Mouse (Mus musculus) liver, embryonic 13.5 days (tissue): ENCODE results near the gene Xpo6. TPM values are rescaled to one million over a fixed set of nuclear protein-coding genes. Genes with fewer than 3 reads are reported as not detected.

ENCODE experiments used
- ATAC-seq: fragments of 200-750 bp; cut with Nextera tagmentation; 2 replicates; pipeline ENCODE4 v1.8.0; 2017; ENCODE audit warnings: low read depth, mild to moderate bottlenecking, moderate number of reproducible peaks, moderate library complexity
- DNase-seq: peaks from one replicate; pipeline ENCODE4 v3.0.0; 2022
- H3K27ac ChIP-seq: fragments of 300-500 bp; sonication (generic); 2 replicates; pipeline ENCODE4 v1.5.1; 2015; ENCODE audit warnings: moderate library complexity, mild to moderate bottlenecking, inconsistent platforms
- H3K27me3 ChIP-seq: fragments of 300-500 bp; sonication (generic); 2 replicates; pipeline ENCODE4 v1.6.1; 2015; ENCODE audit warnings: mild to moderate bottlenecking, inconsistent platforms
- H3K36me3 ChIP-seq: fragments of 300-500 bp; sonication (generic); 2 replicates; pipeline ENCODE4 v1.6.1; 2015; ENCODE audit warnings: mild to moderate bottlenecking, inconsistent platforms
- H3K4me1 ChIP-seq: fragments of 300-500 bp; sonication (generic); replicated peaks from 2 replicates; pipeline ENCODE4 v1.6.1; 2015; ENCODE audit warnings: inconsistent platforms
- H3K4me2 ChIP-seq: fragments of 300-500 bp; sonication (generic); 2 replicates; pipeline ENCODE4 v1.6.1; 2015; ENCODE audit warnings: inconsistent platforms, mild to moderate bottlenecking, moderate library complexity
- H3K4me3 ChIP-seq: fragments of 300-500 bp; sonication (generic); replicated peaks from 2 replicates; pipeline ENCODE4 v1.5.1; 2015; ENCODE audit warnings: mild to moderate bottlenecking, inconsistent platforms
- H3K9ac ChIP-seq: fragments of 300-500 bp; sonication (generic); 2 replicates; pipeline ENCODE4 v1.6.1; 2015; ENCODE audit warnings: mild to moderate bottlenecking, inconsistent platforms
- H3K9me3 ChIP-seq: fragments of 300-500 bp; sonication (generic); replicated peaks from 2 replicates; pipeline ENCODE4 v1.6.1; 2016; ENCODE audit warnings: inconsistent platforms
- WGBS: fragments of 180-500 bp; shearing (Covaris S2); methylation state at CpG from one replicate; pipeline ENCODE4 v1.1.7; 2015; ENCODE audit not compliant: insufficient replicate concordance; 5-methylcytosine and 5-hydroxymethylcytosine counted together
- polyA plus RNA-seq: library from polyadenylated mRNA; unstranded; fragments of >200 nt; fragmentation: Nextera tagmentation; extraction: Ambion mirVana; gene quantifications from 2 replicates; pipeline ENCODE4 v1.2.1, GENCODE M21; 2015

The Xpo6 gene
- polyA plus RNA-seq, 1 experiment from 2014 or later, result 19.5 TPM

- 49% methylated on average over 6 of the region's 6 CpGs for WGBS
- no peak overlapping the region for H3K4me3 ChIP-seq
- no peak overlapping the region for H3K9ac ChIP-seq
- no peak overlapping the region for H3K4me2 ChIP-seq
- H3K27me3 ChIP-seq, result no peaks in the 10 kb centered on the region
- ATAC-seq, result no peak
- H3K27ac ChIP-seq, result no peak overlapping the region
- peaks cover 59% of the 10 kb centered on the region for H3K36me3 ChIP-seq
- H3K4me1 ChIP-seq, result peaks cover 26% of the 10 kb centered on the region
- no peaks in the 10 kb centered on the region for H3K9me3 ChIP-seq
- no peak for DNase-seq
Observed at GRCm38 (mm10) chr7:126168584-126168983, 31.7 kb downstream of the Xpo6 start.

- 23% methylated on average over 3 of the region's 3 CpGs for WGBS
- Histone ChIP-seq H3K27me3 (no peaks in the 10 kb centered on the region), H3K27ac (peak overlapping the region; percentile 47; the same call in 1 of the 2 replicates), H3K4me1 (peaks cover 26% of the 10 kb centered on the region), H3K4me2 (no peak overlapping the region), H3K9ac (peak overlapping the region; percentile 20; the same call in 1 of the 2 replicates), H3K4me3 (no peak overlapping the region), H3K9me3 (no peaks in the 10 kb centered on the region), H3K36me3 (peaks cover 53% of the 10 kb centered on the region)
- ATAC-seq, result no peak
- DNase-seq, result no peak
Observed at GRCm38 (mm10) chr7:126167426-126167825, 32.9 kb downstream of the Xpo6 start.

GRCm38 (mm10) chr7:126166571-126166970, 33.7 kb downstream of the Xpo6 start:
- Histone ChIP-seq H3K4me3 (no peak overlapping the region), H3K9ac (no peak overlapping the region), H3K9me3 (no peaks in the 10 kb centered on the region), H3K27me3 (no peaks in the 10 kb centered on the region), H3K4me1 (peaks cover 26% of the 10 kb centered on the region), H3K27ac (no peak overlapping the region), H3K36me3 (peaks cover 48% of the 10 kb centered on the region), H3K4me2 (no peak overlapping the region)
- ATAC-seq (no peak), DNase-seq (no peak)

GRCm38 (mm10) chr7:126158238-126158637, 42.1 kb downstream of the Xpo6 start:
- Histone ChIP-seq H3K4me1 (peaks cover 7% of the 10 kb centered on the region; the same call in 1 of the 2 replicates), H3K4me2 (no peak overlapping the region), H3K9ac (no peak overlapping the region), H3K27ac (no peak overlapping the region), H3K27me3 (no peaks in the 10 kb centered on the region), H3K4me3 (no peak overlapping the region), H3K36me3 (peaks cover 45% of the 10 kb centered on the region), H3K9me3 (no peaks in the 10 kb centered on the region)
- DNase-seq (no peak), ATAC-seq (peak; percentile 41; the same call in 1 of the 2 replicates)
- WGBS, result 81% methylated on average over 3 of the region's 3 CpGs

GRCm38 (mm10) chr7:126155746-126156145, 44.6 kb downstream of the Xpo6 start:
- DNase-seq, result no peak
- Histone ChIP-seq H3K36me3 (peaks cover 65% of the 10 kb centered on the region), H3K9me3 (no peaks in the 10 kb centered on the region), H3K9ac (no peak overlapping the region), H3K4me3 (no peak overlapping the region), H3K4me2 (no peak overlapping the region), H3K27ac (no peak overlapping the region), H3K27me3 (no peaks in the 10 kb centered on the region), H3K4me1 (peaks cover 7% of the 10 kb centered on the region; the same call in 1 of the 2 replicates)
- no peak for ATAC-seq
- 64% methylated on average over 1 of the region's 1 CpGs for WGBS

- DNase-seq (no peak), ATAC-seq (no peak; the same call in 1 of the 2 replicates)
- Histone ChIP-seq H3K27me3 (no peaks in the 10 kb centered on the region), H3K4me2 (no peak overlapping the region), H3K4me1 (peaks cover 7% of the 10 kb centered on the region; the same call in 1 of the 2 replicates), H3K4me3 (no peak overlapping the region), H3K36me3 (peaks cover 68% of the 10 kb centered on the region), H3K9me3 (no peaks in the 10 kb centered on the region), H3K9ac (no peak overlapping the region), H3K27ac (no peak overlapping the region)
- WGBS, result 86% methylated on average over 5 of the region's 5 CpGs
Observed at GRCm38 (mm10) chr7:126154731-126155130, 45.6 kb downstream of the Xpo6 start.

GRCm38 (mm10) chr7:126152324-126152723, 48.0 kb downstream of the Xpo6 start:
- no peak for ATAC-seq
- Histone ChIP-seq H3K9ac (no peak overlapping the region), H3K36me3 (peaks cover 78% of the 10 kb centered on the region), H3K9me3 (no peaks in the 10 kb centered on the region), H3K4me3 (no peak overlapping the region), H3K4me2 (no peak overlapping the region), H3K4me1 (peaks cover 10% of the 10 kb centered on the region; the same call in 1 of the 2 replicates), H3K27ac (no peak overlapping the region), H3K27me3 (no peaks in the 10 kb centered on the region)
- DNase-seq, result no peak
- 85% methylated on average over 4 of the region's 4 CpGs for WGBS

GRCm38 (mm10) chr7:126146156-126146555, 54.1 kb downstream of the Xpo6 start:
- H3K4me1 ChIP-seq, result 0 out of 2 replicates have a peak, but pooled peaks cover 3% of the 10 kb centered on the region
- H3K27ac ChIP-seq, result no peak overlapping the region
- DNase-seq, result no peak
- ATAC-seq, result no peak
- no peaks in the 10 kb centered on the region for H3K27me3 ChIP-seq
- no peaks in the 10 kb centered on the region for H3K9me3 ChIP-seq
- H3K9ac ChIP-seq, result no peak overlapping the region
- H3K36me3 ChIP-seq, result peaks cover 87% of the 10 kb centered on the region
- H3K4me3 ChIP-seq, result no peak overlapping the region
- WGBS, result 78% methylated on average over 1 of the region's 1 CpGs
- H3K4me2 ChIP-seq, result no peak overlapping the region

GRCm38 (mm10) chr7:126144364-126144763, 55.9 kb downstream of the Xpo6 start:
- 67% methylated on average over 2 of the region's 2 CpGs for WGBS
- H3K27ac ChIP-seq, result no peak overlapping the region

GRCm38 (mm10) chr7:126137850-126138249, 62.5 kb downstream of the Xpo6 start:
- H3K36me3 ChIP-seq, result peaks cover 66% of the 10 kb centered on the region
- ATAC-seq, result no peak
- WGBS, result 81% methylated on average over 5 of the region's 5 CpGs

More at GRCm38 (mm10) chr7:126144364-126144763, 55.9 kb downstream of the Xpo6 start:
- no peak overlapping the region for H3K4me2 ChIP-seq
- H3K9me3 ChIP-seq, result no peaks in the 10 kb centered on the region
- H3K4me1 ChIP-seq, result 0 out of 2 replicates have a peak, but pooled peaks cover 3% of the 10 kb centered on the region
- H3K27me3 ChIP-seq, result no peaks in the 10 kb centered on the region
- ATAC-seq, result no peak
- no peak overlapping the region for H3K4me3 ChIP-seq
- peaks cover 88% of the 10 kb centered on the region for H3K36me3 ChIP-seq
- H3K9ac ChIP-seq, result no peak overlapping the region
- DNase-seq, result no peak

GRCm38 (mm10) chr7:126135391-126135790, 64.9 kb downstream of the Xpo6 start:
- H3K9ac ChIP-seq, result no peak overlapping the region
- 59% methylated on average over 2 of the region's 2 CpGs for WGBS
- no peak overlapping the region for H3K4me2 ChIP-seq
- H3K27me3 ChIP-seq, result no peaks in the 10 kb centered on the region
- DNase-seq, result no peak
- H3K4me3 ChIP-seq, result no peak overlapping the region
- H3K9me3 ChIP-seq, result no peaks in the 10 kb centered on the region
- H3K27ac ChIP-seq, result no peak overlapping the region
- H3K36me3 ChIP-seq, result peaks cover 63% of the 10 kb centered on the region
- no peak for ATAC-seq
- H3K4me1 ChIP-seq, result peaks cover 8% of the 10 kb centered on the region

More at GRCm38 (mm10) chr7:126137850-126138249, 62.5 kb downstream of the Xpo6 start:
- Histone ChIP-seq H3K9me3 (no peaks in the 10 kb centered on the region), H3K4me2 (no peak overlapping the region), H3K27me3 (no peaks in the 10 kb centered on the region), H3K27ac (no peak overlapping the region), H3K4me1 (peaks cover 8% of the 10 kb centered on the region), H3K4me3 (no peak overlapping the region), H3K9ac (no peak overlapping the region)
- DNase-seq, result no peak

GRCm38 (mm10) chr7:126134634-126135321, 65.5 kb downstream of the Xpo6 start:
- Histone ChIP-seq H3K27ac (no peak overlapping the region), H3K9ac (no peak overlapping the region), H3K4me2 (no peak overlapping the region), H3K9me3 (no peaks in the 10 kb centered on the region), H3K36me3 (peaks cover 63% of the 10 kb centered on the region), H3K27me3 (no peaks in the 10 kb centered on the region), H3K4me1 (peaks cover 8% of the 10 kb centered on the region), H3K4me3 (no peak overlapping the region)
- WGBS, result 71% methylated on average over 4 of the region's 4 CpGs
- ATAC-seq (no peak; the same call in 1 of the 2 replicates), DNase-seq (no peak)
